Mouse (Mus musculus): ENCODE data around the gene Hspa1l.
"Not testable (repeated sequence)": the region's sequence is repeated elsewhere in the genome, so short reads cannot be mapped to it uniquely, and the experiment has no call there.

DNA sequence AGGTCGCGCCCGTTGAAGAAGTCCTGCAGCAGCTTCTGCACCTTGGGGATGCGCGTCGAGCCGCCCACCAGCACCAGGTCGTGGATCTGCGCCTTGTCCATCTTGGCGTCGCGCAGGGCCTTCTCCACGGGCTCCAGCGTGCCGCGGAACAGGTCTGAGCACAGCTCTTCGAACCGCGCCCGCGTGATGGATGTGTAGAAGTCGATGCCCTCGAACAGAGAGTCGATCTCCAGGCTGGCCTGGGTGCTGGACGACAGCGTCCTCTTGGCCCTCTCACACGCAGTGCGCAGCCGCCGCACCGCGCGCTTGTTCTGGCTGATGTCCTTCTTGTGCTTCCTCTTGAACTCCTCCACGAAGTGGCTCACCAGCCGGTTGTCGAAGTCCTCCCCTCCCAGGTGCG, 1.7 kb upstream of the Hspa1l start:
- TF ChIP-seq CTCF (conservative IDR thresholded peaks at IDR 0.05; ENCODE audit: insufficient read depth, insufficient read length, low read depth, low read length); POLR2A (IDR thresholded peaks at IDR 0.05; ENCODE audit: low read depth, low read length): not testable (repeated sequence)

All from kidney, adult 2 months (tissue).